Mouse (Mus musculus): ENCODE measurements around the gene Jun. TPM values are rescaled to one million over a fixed set of nuclear protein-coding genes. Genes with fewer than 3 reads are reported as not detected.

The Jun gene
- polyA plus RNA-seq, 1 experiment from 2014 or later = 63.2 TPM

GRCm38 (mm10) chr4:95089968-95090367, 37.9 kb upstream of the Jun start:
- H3K27ac ChIP-seq (ENCODE audit: low read depth, low read length) = no peak overlapping the region
- no peak overlapping the region for H3K4me3 ChIP-seq (ENCODE audit: low read depth, low read length)
- no peak overlapping the region for H3K4me2 ChIP-seq (replicated peaks; ENCODE audit: low read depth)
- no peak for ATAC-seq
- no peaks in the 10 kb centered on the region for H3K9me3 ChIP-seq (ENCODE audit: control insufficient read depth)
- no peak overlapping the region for H3K9ac ChIP-seq (ENCODE audit: low read depth, low read length)
- H3K36me3 ChIP-seq (ENCODE audit: control insufficient read depth, insufficient read depth) = no peaks in the 10 kb centered on the region
- TF ChIP-seq CTCF (IDR thresholded peaks at IDR 0.05; ENCODE audit: low read depth) = no peak
- H3K27me3 ChIP-seq (replicated peaks; ENCODE audit: control insufficient read depth, insufficient read depth, low read length) = no peaks in the 10 kb centered on the region
- no peaks in the 10 kb centered on the region for H3K4me1 ChIP-seq (replicated peaks; ENCODE audit: control insufficient read depth, insufficient read depth, low read length)

- no peak for TF ChIP-seq CTCF (IDR thresholded peaks at IDR 0.05; ENCODE audit: low read depth)
- Histone ChIP-seq H3K9me3 (ENCODE audit: control insufficient read depth) (no peaks in the 10 kb centered on the region), H3K27me3 (replicated peaks; ENCODE audit: control insufficient read depth, insufficient read depth, low read length) (no peaks in the 10 kb centered on the region), H3K4me3 (ENCODE audit: low read depth, low read length) (no peak overlapping the region), H3K4me1 (replicated peaks; ENCODE audit: control insufficient read depth, insufficient read depth, low read length) (no peaks in the 10 kb centered on the region), H3K9ac (ENCODE audit: low read depth, low read length) (no peak overlapping the region), H3K36me3 (ENCODE audit: control insufficient read depth, insufficient read depth) (no peaks in the 10 kb centered on the region), H3K27ac (ENCODE audit: low read depth, low read length) (no peak overlapping the region), H3K4me2 (replicated peaks; ENCODE audit: low read depth) (no peak overlapping the region)
- 97% methylated on average over 5 of the region's 5 CpGs for WGBS
- ATAC-seq = no peak
Observed at GRCm38 (mm10) chr4:95089053-95089452, 37.0 kb upstream of the Jun start.

- ATAC-seq = no peak
- H3K4me1 ChIP-seq (replicated peaks; ENCODE audit: control insufficient read depth, insufficient read depth, low read length) = peaks cover 5% of the 10 kb centered on the region; the same call in 1 of the 2 replicates
- H3K27me3 ChIP-seq (replicated peaks; ENCODE audit: control insufficient read depth, insufficient read depth, low read length) = no peaks in the 10 kb centered on the region
- no peak overlapping the region for H3K4me2 ChIP-seq (replicated peaks; ENCODE audit: low read depth)
- no peaks in the 10 kb centered on the region for H3K9me3 ChIP-seq (ENCODE audit: control insufficient read depth)
- no peak overlapping the region for H3K9ac ChIP-seq (ENCODE audit: low read depth, low read length)
- WGBS = 84% methylated on average over 8 of the region's 8 CpGs
- no peaks in the 10 kb centered on the region for H3K36me3 ChIP-seq (ENCODE audit: control insufficient read depth, insufficient read depth)
- no peak overlapping the region for H3K4me3 ChIP-seq (ENCODE audit: low read depth, low read length)
- H3K27ac ChIP-seq (ENCODE audit: low read depth, low read length) = no peak overlapping the region
- no peak for TF ChIP-seq CTCF (IDR thresholded peaks at IDR 0.05; ENCODE audit: low read depth)
Observed at GRCm38 (mm10) chr4:95083957-95084356, 31.9 kb upstream of the Jun start.

- WGBS = 69% methylated on average over 5 of the region's 5 CpGs
- no peaks in the 10 kb centered on the region for H3K9me3 ChIP-seq (ENCODE audit: control insufficient read depth)
- no peak overlapping the region for H3K9ac ChIP-seq (ENCODE audit: low read depth, low read length)
- TF ChIP-seq CTCF (IDR thresholded peaks at IDR 0.05; ENCODE audit: low read depth) = no peak
- H3K4me2 ChIP-seq (replicated peaks; ENCODE audit: low read depth) = no peak overlapping the region
- no peaks in the 10 kb centered on the region for H3K27me3 ChIP-seq (replicated peaks; ENCODE audit: control insufficient read depth, insufficient read depth, low read length)
- H3K27ac ChIP-seq (ENCODE audit: low read depth, low read length) = no peak overlapping the region
- ATAC-seq = no peak
- no peaks in the 10 kb centered on the region for H3K36me3 ChIP-seq (ENCODE audit: control insufficient read depth, insufficient read depth)
- H3K4me1 ChIP-seq (replicated peaks; ENCODE audit: control insufficient read depth, insufficient read depth, low read length) = peaks cover 5% of the 10 kb centered on the region; the same call in 1 of the 2 replicates
- no peak overlapping the region for H3K4me3 ChIP-seq (ENCODE audit: low read depth, low read length)
Observed at GRCm38 (mm10) chr4:95083191-95083729, 31.2 kb upstream of the Jun start.

- H3K9me3 ChIP-seq (ENCODE audit: control insufficient read depth) = no peaks in the 10 kb centered on the region
- H3K4me3 ChIP-seq (ENCODE audit: low read depth, low read length) = no peak overlapping the region
- H3K27ac ChIP-seq (ENCODE audit: low read depth, low read length) = no peak overlapping the region
- H3K4me2 ChIP-seq (replicated peaks; ENCODE audit: low read depth) = no peak overlapping the region
- WGBS = 48% methylated on average over 4 of the region's 4 CpGs
- H3K9ac ChIP-seq (ENCODE audit: low read depth, low read length) = no peak overlapping the region; the same call in 1 of the 2 replicates
- no peak for ATAC-seq
- H3K4me1 ChIP-seq (replicated peaks; ENCODE audit: control insufficient read depth, insufficient read depth, low read length) = peaks cover 5% of the 10 kb centered on the region; the same call in 1 of the 2 replicates
- H3K36me3 ChIP-seq (ENCODE audit: control insufficient read depth, insufficient read depth) = no peaks in the 10 kb centered on the region
- TF ChIP-seq CTCF (IDR thresholded peaks at IDR 0.05; ENCODE audit: low read depth) = no peak
- no peaks in the 10 kb centered on the region for H3K27me3 ChIP-seq (replicated peaks; ENCODE audit: control insufficient read depth, insufficient read depth, low read length)
Observed at GRCm38 (mm10) chr4:95082481-95083088, 30.6 kb upstream of the Jun start.

- Histone ChIP-seq H3K27me3 (replicated peaks; ENCODE audit: control insufficient read depth, insufficient read depth, low read length) (no peaks in the 10 kb centered on the region), H3K9ac (ENCODE audit: low read depth, low read length) (no peak overlapping the region), H3K27ac (ENCODE audit: low read depth, low read length) (no peak overlapping the region), H3K4me1 (replicated peaks; ENCODE audit: control insufficient read depth, insufficient read depth, low read length) (peaks cover 5% of the 10 kb centered on the region; the same call in 1 of the 2 replicates), H3K4me2 (replicated peaks; ENCODE audit: low read depth) (no peak overlapping the region), H3K36me3 (ENCODE audit: control insufficient read depth, insufficient read depth) (no peaks in the 10 kb centered on the region), H3K4me3 (ENCODE audit: low read depth, low read length) (no peak overlapping the region), H3K9me3 (ENCODE audit: control insufficient read depth) (no peaks in the 10 kb centered on the region)
- ATAC-seq = no peak
- TF ChIP-seq CTCF (IDR thresholded peaks at IDR 0.05; ENCODE audit: low read depth) = no peak
- WGBS = 64% methylated on average over 8 of the region's 8 CpGs
Observed at GRCm38 (mm10) chr4:95081632-95082031, 29.6 kb upstream of the Jun start.
